Mouse (Mus musculus) kidney, adult 18-20 months (tissue): ENCODE data around the gene Vhl.
"Not testable (repeated sequence)": the region's sequence is repeated elsewhere in the genome, so short reads cannot be mapped to it uniquely, and the experiment has no call there.

Experiments used
- DNase-seq: peaks from one replicate; pipeline ENCODE4 v3.0.0; 2021

Vhl gene

DNA sequence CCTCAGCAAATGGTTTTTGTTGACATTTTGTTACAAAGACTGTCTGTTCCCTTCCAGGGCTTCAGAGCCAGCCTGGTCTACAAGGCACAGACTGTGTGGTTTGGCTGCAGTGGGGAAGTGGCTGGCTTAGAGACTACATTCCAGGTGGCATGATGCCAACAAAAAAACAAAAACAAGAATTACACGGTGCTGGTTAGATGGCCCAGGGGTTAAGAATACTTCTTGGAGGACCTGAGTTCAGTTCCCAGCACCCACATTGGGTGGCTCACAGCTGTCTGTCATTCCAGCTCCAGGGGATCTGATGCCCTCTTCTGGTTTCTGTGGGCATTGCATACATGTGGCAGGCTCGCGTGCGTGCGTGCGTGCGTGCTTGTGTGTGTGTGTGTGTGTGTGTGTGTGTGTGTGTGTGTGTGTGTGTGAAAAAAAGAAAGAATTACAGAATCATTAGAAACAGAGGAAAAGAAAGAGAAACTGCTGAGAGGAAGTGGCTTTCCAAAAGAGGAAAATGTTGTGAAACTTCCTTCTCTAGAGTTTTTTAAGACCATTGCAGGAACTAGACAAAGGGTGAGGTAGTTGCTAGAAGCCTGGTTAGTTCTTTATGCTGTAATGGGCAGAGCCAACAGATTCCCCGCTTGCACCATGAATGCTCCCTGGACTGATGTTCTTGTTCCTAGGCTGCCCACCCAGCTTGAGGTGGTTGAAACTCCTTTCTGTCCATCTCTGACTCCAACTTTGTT, 39.4 kb downstream of the Vhl start:
- no peak for DNase-seq

DNA sequence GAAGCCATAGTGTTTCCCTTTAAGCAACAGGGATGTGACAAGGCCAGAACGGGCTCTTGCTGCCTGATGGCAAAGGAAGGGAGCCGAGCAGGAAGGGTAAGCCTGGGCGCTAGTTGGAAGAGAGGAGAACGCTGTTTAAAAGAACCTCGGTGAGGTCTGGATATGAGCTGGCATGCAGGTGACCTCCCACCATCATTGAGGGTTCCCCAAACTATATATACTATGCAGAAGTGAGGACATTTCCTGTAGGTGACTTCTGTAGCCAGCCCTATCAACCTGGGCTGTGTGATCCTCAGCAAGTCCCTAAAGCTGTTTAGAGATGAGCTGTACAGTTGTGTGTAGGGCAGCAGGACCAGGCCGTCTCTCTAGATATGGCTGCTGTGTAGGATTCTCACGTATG, 40.5 kb downstream of the Vhl start:
- DNase-seq, result no peak

DNA sequence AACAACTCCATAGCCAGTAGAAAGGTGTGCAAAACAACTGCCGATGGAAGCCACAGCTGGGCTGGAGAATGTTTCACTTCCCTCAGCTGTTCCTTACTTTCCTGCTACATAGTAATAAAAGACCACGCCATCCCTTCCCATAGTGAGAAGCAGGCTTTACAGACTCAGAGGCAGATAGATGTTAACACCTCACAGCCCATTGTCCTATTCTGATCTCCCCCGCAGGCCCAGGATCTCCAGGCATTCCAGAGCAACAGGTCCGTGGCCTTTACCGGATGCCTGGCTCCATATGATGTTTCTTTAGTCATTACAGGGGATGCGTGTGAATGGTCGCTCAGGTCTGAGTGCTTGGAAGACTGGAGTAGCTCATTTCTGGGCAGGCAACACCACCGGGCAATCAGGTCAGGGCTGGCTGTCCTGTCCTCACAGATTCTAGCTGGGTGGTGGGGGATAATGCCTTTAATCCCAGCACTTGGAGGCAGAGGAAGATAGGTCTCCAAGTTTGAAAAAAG, 43.9 kb downstream of the Vhl start:
- no peak for DNase-seq

DNA sequence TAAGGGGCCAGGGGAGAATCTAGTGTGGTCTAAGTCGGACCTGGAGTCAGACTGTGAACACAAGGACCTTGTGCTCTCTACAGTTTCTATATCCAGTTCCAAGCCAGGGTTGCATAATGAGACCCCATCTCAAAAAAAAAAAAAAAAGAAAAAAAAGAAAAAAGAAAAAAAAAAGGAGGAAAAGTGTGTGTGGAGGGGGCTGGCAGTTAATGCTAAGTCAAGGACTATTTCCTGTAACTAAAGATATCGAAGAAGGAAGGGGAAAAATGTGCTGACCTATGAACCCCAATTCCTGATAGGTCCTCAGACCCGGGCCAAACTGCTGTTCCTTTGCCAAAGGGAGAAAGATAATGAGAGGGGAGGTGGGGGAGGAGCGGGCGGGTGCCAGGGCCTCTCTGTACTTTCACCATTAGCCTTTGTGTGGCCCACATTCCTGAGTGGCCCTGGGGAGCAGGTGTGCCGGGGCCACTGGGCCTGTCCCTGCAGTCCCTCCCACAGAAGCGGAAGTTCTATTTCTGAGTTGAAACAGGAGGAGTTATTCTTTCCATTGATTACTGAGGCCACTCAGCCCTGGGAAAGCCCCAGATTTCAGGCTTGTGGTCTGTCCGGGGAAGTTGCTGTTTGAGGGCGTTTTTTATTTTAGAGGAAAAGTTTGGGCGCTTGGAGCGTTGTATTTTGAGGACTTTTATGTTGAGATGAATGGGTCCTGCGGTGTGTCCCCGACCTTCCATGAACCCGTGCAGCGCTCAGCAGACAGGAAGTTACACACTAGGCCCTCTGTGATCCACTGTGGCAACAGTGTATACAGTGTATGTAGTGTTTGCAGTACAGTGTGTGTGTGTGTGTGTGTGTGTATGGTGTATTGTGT, 44.8 kb downstream of the Vhl start:
- DNase-seq, result peak; percentile 49

DNA sequence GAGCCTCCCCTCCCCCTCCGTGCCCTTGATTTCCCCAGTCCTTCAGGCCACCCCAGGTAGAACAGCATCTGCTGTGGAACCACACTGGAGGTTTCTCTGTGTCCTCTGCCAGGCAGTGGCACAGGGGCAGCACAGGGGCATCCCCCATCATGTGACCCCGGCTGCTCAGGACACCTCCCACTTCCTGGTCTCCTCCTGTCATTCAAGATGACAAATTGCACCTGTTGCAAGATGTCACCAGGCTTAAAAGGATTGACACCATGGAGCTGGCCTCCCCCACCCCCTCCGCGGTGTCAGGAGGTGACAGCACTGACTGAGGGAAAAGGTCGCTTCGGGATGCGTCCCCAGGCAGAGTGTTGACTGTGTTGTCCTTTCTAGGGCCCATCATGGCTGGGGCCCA, 46.1 kb downstream of the Vhl start:
- DNase-seq, result no peak

DNA sequence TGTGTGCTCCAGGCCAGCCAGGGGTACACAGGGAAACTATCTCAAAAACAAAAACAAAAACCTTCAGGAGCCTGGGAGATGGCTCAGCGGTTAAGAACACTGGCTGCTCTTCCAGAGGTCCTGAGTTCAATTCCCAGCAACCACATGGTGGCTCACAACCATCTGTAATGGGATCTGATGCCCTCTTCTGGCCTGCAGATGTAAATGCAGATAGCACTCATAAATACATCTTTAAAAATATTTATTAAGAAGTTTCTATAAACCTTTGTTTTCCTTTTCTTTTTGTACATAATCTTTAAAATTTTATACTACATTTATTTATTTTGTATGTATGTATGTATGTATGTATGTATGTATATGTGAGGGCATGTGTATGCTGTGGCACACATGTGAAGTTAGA, 48.3 kb downstream of the Vhl start:
- DNase-seq, result not testable (repeated sequence)

DNA sequence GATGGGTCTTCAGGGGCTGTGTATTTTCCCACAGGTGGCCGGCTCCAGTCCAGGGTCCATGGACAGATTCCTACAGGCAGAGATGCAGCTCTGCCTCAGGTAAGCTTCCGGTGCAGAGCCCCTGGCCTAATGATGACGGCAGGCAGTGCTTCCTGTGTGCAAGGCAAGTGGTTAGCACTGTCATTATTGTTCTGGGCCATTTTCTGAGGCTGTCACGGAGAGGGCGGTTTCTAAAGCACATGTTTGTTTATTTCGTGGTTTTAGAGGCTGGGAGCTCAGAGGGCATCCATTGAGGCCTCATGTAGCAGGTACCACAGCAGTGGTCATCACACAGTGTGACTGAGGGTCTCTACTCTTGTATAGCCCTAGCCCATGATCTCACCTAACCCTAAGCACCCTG, 49.2 kb downstream of the Vhl start:
- DNase-seq, result no peak

DNA sequence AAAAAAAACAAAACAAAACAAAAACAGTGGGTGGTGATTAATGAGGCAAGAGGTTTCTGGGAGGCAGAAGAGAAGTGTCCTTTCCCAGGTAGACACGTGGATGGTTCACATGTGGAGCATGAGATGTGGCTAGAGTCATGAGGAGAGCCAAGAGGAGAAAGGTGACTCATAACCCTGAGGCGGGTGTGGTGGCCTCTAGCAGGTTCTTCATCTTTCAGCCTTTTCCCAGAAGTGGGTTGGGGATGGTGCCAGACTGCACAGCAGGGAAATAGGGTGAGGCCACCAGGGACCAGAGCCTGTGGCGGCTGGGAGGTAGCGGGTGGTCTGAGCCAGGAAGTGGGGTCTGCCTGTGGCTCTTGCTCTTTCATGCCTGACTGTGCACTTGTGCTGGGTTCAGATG, 51.5 kb downstream of the Vhl start:
- no peak for DNase-seq

DNA sequence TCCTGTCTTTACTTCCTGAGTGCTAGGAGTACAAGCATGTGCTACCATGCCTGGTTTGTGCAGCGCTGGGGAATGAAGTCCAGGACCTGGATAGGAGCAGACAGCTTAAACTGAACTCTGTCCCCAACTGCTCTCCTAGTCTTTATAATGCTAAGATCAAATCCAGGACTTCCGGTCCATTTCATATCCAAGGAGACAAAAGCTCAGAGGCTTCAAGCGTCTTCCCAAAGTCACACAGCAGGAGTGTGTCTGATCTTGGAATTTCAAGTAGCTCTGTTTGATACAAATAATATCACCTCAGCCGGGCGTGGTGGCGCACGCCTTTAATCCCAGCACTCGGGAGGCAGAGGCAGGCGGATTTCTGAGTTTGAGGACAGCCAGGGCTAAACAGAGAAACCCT, 52.2 kb downstream of the Vhl start:
- DNase-seq, result no peak

DNA sequence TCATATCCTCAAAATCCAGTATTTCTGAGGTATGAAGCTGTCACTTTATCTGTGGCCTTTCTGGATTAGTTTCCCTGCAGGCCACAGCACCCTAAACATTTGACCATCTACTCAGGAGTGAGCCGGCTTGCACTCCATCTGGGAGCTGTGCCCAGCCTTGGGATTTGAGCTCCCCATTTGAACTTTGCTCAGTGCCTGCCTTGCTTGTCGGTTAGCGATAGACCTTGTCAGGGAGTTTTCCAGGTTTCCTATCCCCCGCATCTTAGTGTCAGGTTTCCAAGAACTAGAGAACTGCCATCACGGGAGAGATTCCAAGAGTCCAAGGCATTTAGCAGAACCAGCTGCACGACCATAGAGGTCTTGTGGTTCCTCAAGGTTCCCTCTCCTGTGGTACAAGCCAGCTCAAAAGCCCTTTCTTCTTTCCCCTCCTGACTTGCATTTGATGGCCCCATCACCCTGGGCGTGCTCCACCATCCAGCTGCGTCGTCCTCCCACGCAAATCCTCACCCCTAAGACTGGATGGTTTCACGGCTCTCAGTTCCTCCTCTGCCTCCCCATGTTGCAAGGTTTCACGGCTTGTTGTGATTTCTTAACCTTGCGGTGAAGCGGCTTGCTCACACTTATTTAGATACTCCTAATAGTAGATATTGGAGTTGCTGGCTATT, 53.4 kb downstream of the Vhl start:
- peak; percentile 55 for DNase-seq

DNA sequence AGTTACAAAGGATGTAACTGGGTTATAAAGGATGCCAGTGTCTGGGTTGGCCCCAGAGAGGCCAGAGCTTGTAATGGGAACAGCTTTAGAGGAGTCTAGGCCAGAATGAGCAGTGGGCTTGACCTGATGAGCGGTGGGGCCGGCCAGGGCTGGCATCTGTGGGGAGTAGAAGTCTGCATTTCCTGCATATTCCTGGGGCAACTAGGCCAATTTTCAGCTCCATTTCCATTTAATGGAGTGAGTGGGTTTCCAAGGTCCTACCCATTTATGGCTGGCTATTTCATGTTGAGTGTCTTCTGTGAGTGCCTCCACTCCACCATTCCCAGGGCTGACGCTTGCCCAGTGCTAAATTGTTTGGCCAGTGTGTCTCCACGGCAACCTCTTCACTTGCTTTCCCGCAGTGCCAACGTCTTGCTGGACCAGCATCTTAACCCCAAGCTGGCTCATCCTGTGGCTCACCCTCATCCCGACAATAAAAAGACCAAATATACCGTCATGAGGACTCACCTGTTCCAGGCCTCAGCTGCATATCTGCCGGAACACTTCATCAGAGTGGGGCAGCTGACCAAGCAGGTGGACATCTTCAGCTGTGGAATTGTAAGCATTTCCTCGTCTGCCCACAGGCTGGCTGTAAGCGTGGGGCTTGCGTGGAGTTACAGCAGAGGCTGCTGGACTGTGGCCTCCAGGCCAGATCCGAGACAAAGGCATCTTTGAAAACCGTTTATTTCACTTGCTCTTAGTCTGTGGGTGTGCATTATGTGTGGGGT, 54.7 kb downstream of the Vhl start:
- no peak for DNase-seq

DNA sequence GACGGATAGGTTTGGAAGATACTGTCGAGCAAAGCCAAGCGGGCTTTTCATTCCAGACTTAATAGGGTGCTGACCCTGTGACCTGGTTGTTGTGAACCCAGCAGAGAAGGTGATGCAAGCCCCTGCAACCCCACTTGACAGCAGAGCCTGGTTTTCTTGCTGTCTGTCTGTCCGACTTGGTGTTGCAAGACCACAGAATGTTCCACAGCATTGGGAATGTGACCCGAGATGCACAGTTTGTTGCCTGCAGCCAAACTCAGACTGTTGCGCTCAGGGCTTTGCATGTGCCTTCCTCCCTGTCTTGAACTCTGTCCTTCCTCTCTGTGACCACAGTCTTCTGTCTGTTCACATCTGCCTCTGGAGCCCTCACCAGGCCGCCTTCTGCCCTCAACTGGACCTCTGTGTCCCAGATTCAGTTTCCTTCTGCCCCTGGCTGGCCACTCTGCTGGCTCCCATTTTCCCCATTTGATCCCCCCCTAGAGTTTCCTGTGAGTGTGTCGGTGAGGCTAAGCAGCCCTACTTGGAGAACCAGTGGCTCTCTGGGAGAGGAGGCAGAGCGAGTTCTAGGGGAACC, 56.3 kb downstream of the Vhl start:
- no peak for DNase-seq
